Mouse (Mus musculus): ENCODE measurements around the gene Prkci. TPM values are rescaled to one million over a fixed set of nuclear protein-coding genes. Genes with fewer than 3 reads are reported as not detected.

Gene Prkci
- polyA plus RNA-seq, 1 experiment from 2014 or later: 16.5 TPM

GRCm38 (mm10) chr3:31019793-31020447 is 24.4 kb downstream of the Prkci start:
- Histone ChIP-seq H3K9me3 (no peaks in the 10 kb centered on the region), H3K27ac (replicated peaks) (no peak overlapping the region), H3K4me3 (no peak overlapping the region), H3K27me3 (replicated peaks) (no peaks in the 10 kb centered on the region), H3K9ac (no peak overlapping the region), H3K4me2 (no peak overlapping the region), H3K36me3 (peaks cover 14% of the 10 kb centered on the region), H3K4me1 (peaks cover 54% of the 10 kb centered on the region)
- WGBS: 90% methylated on average over 5 of the region's 5 CpGs
- no peak for ATAC-seq (ENCODE audit: extremely low read depth, insufficient number of reproducible peaks, low FRiP score, low TSS enrichment)

GRCm38 (mm10) chr3:31020656-31021055 is 25.1 kb downstream of the Prkci start:
- Histone ChIP-seq H3K4me1 (peaks cover 53% of the 10 kb centered on the region), H3K4me2 (no peak overlapping the region), H3K9me3 (no peaks in the 10 kb centered on the region), H3K36me3 (peaks cover 21% of the 10 kb centered on the region), H3K4me3 (no peak overlapping the region), H3K27me3 (replicated peaks) (no peaks in the 10 kb centered on the region), H3K9ac (no peak overlapping the region), H3K27ac (replicated peaks) (no peak overlapping the region)
- no peak for ATAC-seq (ENCODE audit: extremely low read depth, insufficient number of reproducible peaks, low FRiP score, low TSS enrichment)
- 70% methylated on average over 4 of the region's 4 CpGs for WGBS

GRCm38 (mm10) chr3:31022895-31023436 is 27.4 kb downstream of the Prkci start:
- Histone ChIP-seq H3K9ac (peak overlapping the region; percentile 54), H3K4me1 (peaks cover 32% of the 10 kb centered on the region), H3K4me2 (peak overlapping the region; percentile 55), H3K27ac (replicated peaks) (peak overlapping the region; percentile 84), H3K27me3 (replicated peaks) (no peaks in the 10 kb centered on the region), H3K4me3 (no peak overlapping the region), H3K9me3 (no peaks in the 10 kb centered on the region), H3K36me3 (peaks cover 28% of the 10 kb centered on the region)
- 5% methylated on average over 7 of the region's 7 CpGs for WGBS
- ATAC-seq (ENCODE audit: extremely low read depth, insufficient number of reproducible peaks, low FRiP score, low TSS enrichment): peak; percentile 77

GRCm38 (mm10) chr3:31027718-31028117 is 32.2 kb downstream of the Prkci start:
- Histone ChIP-seq H3K4me2 (no peak overlapping the region), H3K4me3 (no peak overlapping the region), H3K9me3 (no peaks in the 10 kb centered on the region), H3K27ac (replicated peaks) (no peak overlapping the region), H3K4me1 (peaks cover 17% of the 10 kb centered on the region), H3K36me3 (peaks cover 49% of the 10 kb centered on the region), H3K27me3 (replicated peaks) (no peaks in the 10 kb centered on the region), H3K9ac (no peak overlapping the region)
- WGBS: 86% methylated on average over 8 of the region's 8 CpGs
- no peak for ATAC-seq (ENCODE audit: extremely low read depth, insufficient number of reproducible peaks, low FRiP score, low TSS enrichment)

GRCm38 (mm10) chr3:31031621-31032020 is 36.1 kb downstream of the Prkci start:
- no peaks in the 10 kb centered on the region for H3K9me3 ChIP-seq
- no peak overlapping the region for H3K27ac ChIP-seq (replicated peaks)
- no peak overlapping the region for H3K9ac ChIP-seq
- peaks cover 61% of the 10 kb centered on the region for H3K36me3 ChIP-seq
- no peak for ATAC-seq (ENCODE audit: extremely low read depth, insufficient number of reproducible peaks, low FRiP score, low TSS enrichment)
- 86% methylated on average over 9 of the region's 9 CpGs for WGBS
- no peaks in the 10 kb centered on the region for H3K27me3 ChIP-seq (replicated peaks)
- no peak overlapping the region for H3K4me3 ChIP-seq
- no peak overlapping the region for H3K4me2 ChIP-seq
- no peaks in the 10 kb centered on the region for H3K4me1 ChIP-seq

- no peak for ATAC-seq (ENCODE audit: extremely low read depth, insufficient number of reproducible peaks, low FRiP score, low TSS enrichment)
- Histone ChIP-seq H3K4me2 (no peak overlapping the region), H3K9me3 (no peaks in the 10 kb centered on the region), H3K27me3 (replicated peaks) (no peaks in the 10 kb centered on the region), H3K4me1 (no peaks in the 10 kb centered on the region), H3K9ac (no peak overlapping the region), H3K36me3 (peaks cover 73% of the 10 kb centered on the region), H3K4me3 (no peak overlapping the region), H3K27ac (replicated peaks) (no peak overlapping the region)
- 72% methylated on average over 3 of the region's 3 CpGs for WGBS
Observed at GRCm38 (mm10) chr3:31033644-31034043, 38.1 kb downstream of the Prkci start.

- Histone ChIP-seq H3K36me3 (peaks cover 80% of the 10 kb centered on the region), H3K4me3 (no peak overlapping the region), H3K27ac (replicated peaks) (no peak overlapping the region), H3K4me2 (no peak overlapping the region), H3K4me1 (no peaks in the 10 kb centered on the region), H3K9me3 (no peaks in the 10 kb centered on the region), H3K9ac (no peak overlapping the region), H3K27me3 (replicated peaks) (no peaks in the 10 kb centered on the region)
- no peak for ATAC-seq (ENCODE audit: extremely low read depth, insufficient number of reproducible peaks, low FRiP score, low TSS enrichment)
- WGBS: 92% methylated on average over 13 of the region's 13 CpGs
Observed at GRCm38 (mm10) chr3:31037851-31038250, 42.3 kb downstream of the Prkci start.

GRCm38 (mm10) chr3:31038689-31039088 is 43.1 kb downstream of the Prkci start:
- Histone ChIP-seq H3K4me1 (no peaks in the 10 kb centered on the region), H3K4me3 (no peak overlapping the region), H3K9me3 (no peaks in the 10 kb centered on the region), H3K27me3 (replicated peaks) (no peaks in the 10 kb centered on the region), H3K4me2 (no peak overlapping the region), H3K27ac (replicated peaks) (no peak overlapping the region), H3K36me3 (peaks cover 80% of the 10 kb centered on the region), H3K9ac (no peak overlapping the region)
- no peak for ATAC-seq (ENCODE audit: extremely low read depth, insufficient number of reproducible peaks, low FRiP score, low TSS enrichment)
- 76% methylated on average over 10 of the region's 10 CpGs for WGBS

- ATAC-seq (ENCODE audit: extremely low read depth, insufficient number of reproducible peaks, low FRiP score, low TSS enrichment): no peak
- no peak overlapping the region for H3K27ac ChIP-seq (replicated peaks)
- no peaks in the 10 kb centered on the region for H3K4me1 ChIP-seq
- WGBS: 66% methylated on average over 2 of the region's 2 CpGs
- H3K4me3 ChIP-seq: no peak overlapping the region
- H3K4me2 ChIP-seq: no peak overlapping the region
- H3K9ac ChIP-seq: no peak overlapping the region
- no peaks in the 10 kb centered on the region for H3K27me3 ChIP-seq (replicated peaks)
- no peaks in the 10 kb centered on the region for H3K9me3 ChIP-seq
- H3K36me3 ChIP-seq: peaks cover 83% of the 10 kb centered on the region
Observed at GRCm38 (mm10) chr3:31042992-31043391, 47.4 kb downstream of the Prkci start.

- Histone ChIP-seq H3K4me3 (no peak overlapping the region), H3K4me1 (no peaks in the 10 kb centered on the region), H3K36me3 (peaks cover 75% of the 10 kb centered on the region), H3K9me3 (no peaks in the 10 kb centered on the region), H3K9ac (no peak overlapping the region), H3K27ac (replicated peaks) (no peak overlapping the region), H3K27me3 (replicated peaks) (no peaks in the 10 kb centered on the region), H3K4me2 (no peak overlapping the region)
- ATAC-seq (ENCODE audit: extremely low read depth, insufficient number of reproducible peaks, low FRiP score, low TSS enrichment): no peak
- 64% methylated on average over 3 of the region's 3 CpGs for WGBS
Observed at GRCm38 (mm10) chr3:31047263-31047662, 51.7 kb downstream of the Prkci start.

- Histone ChIP-seq H3K4me1 (no peaks in the 10 kb centered on the region), H3K9me3 (no peaks in the 10 kb centered on the region), H3K9ac (no peak overlapping the region), H3K4me2 (no peak overlapping the region), H3K27me3 (replicated peaks) (no peaks in the 10 kb centered on the region), H3K4me3 (no peak overlapping the region), H3K27ac (replicated peaks) (no peak overlapping the region), H3K36me3 (peaks cover 64% of the 10 kb centered on the region)
- no peak for ATAC-seq (ENCODE audit: extremely low read depth, insufficient number of reproducible peaks, low FRiP score, low TSS enrichment)
- WGBS: 84% methylated on average over 5 of the region's 5 CpGs
Observed at GRCm38 (mm10) chr3:31049087-31049486, 53.5 kb downstream of the Prkci start.

- no peak overlapping the region for H3K27ac ChIP-seq (replicated peaks)
- H3K27me3 ChIP-seq (replicated peaks): no peaks in the 10 kb centered on the region
- no peak overlapping the region for H3K4me3 ChIP-seq
- H3K36me3 ChIP-seq: peaks cover 53% of the 10 kb centered on the region
- H3K9ac ChIP-seq: no peak overlapping the region
- H3K4me1 ChIP-seq: peaks cover 6% of the 10 kb centered on the region
- no peaks in the 10 kb centered on the region for H3K9me3 ChIP-seq
- 62% methylated on average over 7 of the region's 7 CpGs for WGBS
- ATAC-seq (ENCODE audit: extremely low read depth, insufficient number of reproducible peaks, low FRiP score, low TSS enrichment): no peak
- H3K4me2 ChIP-seq: no peak overlapping the region
Observed at GRCm38 (mm10) chr3:31050375-31050774, 54.8 kb downstream of the Prkci start.
